Mouse (Mus musculus) lung, postnatal 10 days (tissue): ENCODE results near the gene Emc9.

Experiments
- DNase-seq: peaks from one replicate; pipeline ENCODE4 v3.0.0; 2021

The Emc9 gene

GRCm38 (mm10) chr14:55584702-55585565 lies at the start of gene Emc9:
Gene Emc9, minus strand, starts transcription at chr14:55585302.
- peak; percentile 88 for DNase-seq

- DNase-seq = peak; percentile 67
Measured at GRCm38 (mm10) chr14:55629312-55629711, 44.2 kb upstream of the Emc9 start.

GRCm38 (mm10) chr14:55628077-55628827 lies 43.1 kb upstream of the Emc9 start:
- no peak for DNase-seq

- no peak for DNase-seq
Measured at GRCm38 (mm10) chr14:55618486-55619195, 33.5 kb upstream of the Emc9 start.

GRCm38 (mm10) chr14:55617822-55618221 lies 32.7 kb upstream of the Emc9 start, which contains the start of gene Rec8:
Gene Rec8, plus strand, starts transcription at chr14:55618037.
- peak; percentile 45 for DNase-seq

GRCm38 (mm10) chr14:55616844-55617243 lies 31.7 kb upstream of the Emc9 start:
- no peak for DNase-seq

GRCm38 (mm10) chr14:55615876-55616275 lies 30.8 kb upstream of the Emc9 start:
- DNase-seq = no peak

- no peak for DNase-seq
Measured at GRCm38 (mm10) chr14:55614565-55615178, 29.6 kb upstream of the Emc9 start.

- no peak for DNase-seq
Measured at GRCm38 (mm10) chr14:55613346-55613745, 28.2 kb upstream of the Emc9 start.

GRCm38 (mm10) chr14:55608339-55608738 lies 23.2 kb upstream of the Emc9 start:
- DNase-seq = no peak

GRCm38 (mm10) chr14:55605743-55606459 lies 20.8 kb upstream of the Emc9 start:
- no peak for DNase-seq

GRCm38 (mm10) chr14:55604823-55605222 lies 19.7 kb upstream of the Emc9 start:
- no peak for DNase-seq

GRCm38 (mm10) chr14:55603633-55604576 lies 18.8 kb upstream of the Emc9 start:
- DNase-seq = peak; percentile 97

- no peak for DNase-seq
Measured at GRCm38 (mm10) chr14:55603271-55603632, 18.1 kb upstream of the Emc9 start, which contains the start of gene Irf9. Gene Irf9, plus strand, starts transcription at chr14:55603571.

GRCm38 (mm10) chr14:55598521-55599390 lies 13.7 kb upstream of the Emc9 start:
- DNase-seq = no peak

GRCm38 (mm10) chr14:55596036-55596690 lies 11.1 kb upstream of the Emc9 start:
- DNase-seq = no peak

GRCm38 (mm10) chr14:55592226-55592625 lies 7.1 kb upstream of the Emc9 start:
- peak; percentile 30 for DNase-seq

- DNase-seq = peak; percentile 98
Measured at GRCm38 (mm10) chr14:55591331-55591891, 6.3 kb upstream of the Emc9 start, which contains the start of gene Rnf31. Gene Rnf31, plus strand, starts transcription at chr14:55591708.
